Mouse (Mus musculus): Measurements from ENCODE around the gene March7. TPM values are rescaled to one million over a fixed set of nuclear protein-coding genes. Genes with fewer than 3 reads are reported as not detected.

March7 gene
- total and polyA plus RNA-seq, 3 experiments: 5.6 to 172 (median 140) TPM

DNA sequence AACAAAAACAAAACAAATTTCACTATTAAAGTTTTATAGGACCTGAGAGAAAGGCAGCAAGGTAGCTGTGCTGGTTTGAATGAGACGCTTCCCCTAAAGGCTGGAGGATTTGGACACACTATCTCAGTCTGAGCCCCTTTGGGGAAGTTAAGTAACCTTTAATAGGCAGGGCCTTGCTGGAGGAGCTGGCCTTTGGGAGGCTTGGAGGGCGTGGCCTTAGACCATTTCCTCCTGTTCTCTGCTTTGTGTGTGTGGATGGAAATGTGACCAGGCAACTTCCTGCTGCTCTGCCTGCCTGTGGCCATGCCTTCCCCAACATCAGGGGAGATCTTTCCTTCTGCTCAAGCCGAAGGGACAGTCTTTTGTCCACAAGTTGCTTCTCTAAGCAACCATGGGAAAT lies 88.6 kb downstream of the March7 start:
- no peak for DNase-seq (ENCODE audit: low spot score)
- no peak overlapping the region for H3K4me3 ChIP-seq (ENCODE audit: low read depth, low read length)
- H3K9me3 ChIP-seq (replicated peaks): no peaks in the 10 kb centered on the region
- H3K27me3 ChIP-seq (ENCODE audit: insufficient read depth, low read length): no peaks in the 10 kb centered on the region
- peak; percentile 57; the same call in 1 of the 2 replicates for ATAC-seq (ENCODE audit: extremely low read depth, insufficient number of reproducible peaks, low FRiP score, poor library complexity, severe bottlenecking)
- TF ChIP-seq POLR2AphosphoS5 (IDR thresholded peaks at IDR 0.05; ENCODE audit: insufficient replicate concordance, low read depth, low read length) (no peak), TAL1 (conservative IDR thresholded peaks at IDR 0.05; ENCODE audit: low read depth, low read length) (no peak), GATA1 (IDR thresholded peaks at IDR 0.05; ENCODE audit: borderline replicate concordance, low read length) (no peak), CTCF (IDR thresholded peaks at IDR 0.05; ENCODE audit: low read depth, low read length) (no peak), GATA2 (IDR thresholded peaks at IDR 0.05; ENCODE audit: borderline replicate concordance, low read depth, low read length) (no peak)
- peaks cover 3% of the 10 kb centered on the region for H3K4me1 ChIP-seq (ENCODE audit: insufficient read depth, low read depth, low read length)
- peaks cover 43% of the 10 kb centered on the region for H3K36me3 ChIP-seq (replicated peaks)

DNA sequence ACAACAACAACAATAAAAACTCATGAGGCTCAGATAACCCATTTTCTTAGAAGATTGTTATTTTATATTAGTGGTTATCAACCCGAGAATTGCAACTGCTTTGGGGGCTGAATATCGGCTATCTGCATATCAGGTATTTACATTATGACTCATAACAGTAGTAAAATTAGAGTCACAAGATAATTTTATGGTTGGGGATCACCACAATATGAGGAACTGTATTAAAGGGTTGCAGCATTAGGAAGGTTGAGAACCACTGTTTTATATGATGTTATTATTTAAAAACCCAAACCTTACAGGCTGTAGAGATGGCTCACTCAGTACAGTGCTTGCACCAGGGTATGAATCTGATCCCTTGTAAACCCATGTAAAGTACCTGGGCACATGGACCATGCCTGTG lies 89.6 kb downstream of the March7 start:
- TF ChIP-seq POLR2AphosphoS5 (IDR thresholded peaks at IDR 0.05; ENCODE audit: insufficient replicate concordance, low read depth, low read length) (no peak), GATA1 (IDR thresholded peaks at IDR 0.05; ENCODE audit: borderline replicate concordance, low read length) (no peak), CTCF (IDR thresholded peaks at IDR 0.05; ENCODE audit: low read depth, low read length) (no peak), TAL1 (conservative IDR thresholded peaks at IDR 0.05; ENCODE audit: low read depth, low read length) (no peak), GATA2 (IDR thresholded peaks at IDR 0.05; ENCODE audit: borderline replicate concordance, low read depth, low read length) (no peak)

More for the DNA sequence above, 89.6 kb downstream of the March7 start:
- Histone ChIP-seq H3K4me3 (ENCODE audit: low read depth, low read length) (no peak overlapping the region), H3K4me1 (ENCODE audit: insufficient read depth, low read depth, low read length) (peaks cover 3% of the 10 kb centered on the region), H3K27me3 (ENCODE audit: insufficient read depth, low read length) (no peaks in the 10 kb centered on the region), H3K9me3 (replicated peaks) (no peaks in the 10 kb centered on the region), H3K36me3 (replicated peaks) (peaks cover 46% of the 10 kb centered on the region)
- no peak for ATAC-seq (ENCODE audit: extremely low read depth, insufficient number of reproducible peaks, low FRiP score, poor library complexity, severe bottlenecking)
- no peak for DNase-seq (ENCODE audit: low spot score)

Other genes with a start within 250 kb of the March7 start
- gene Baz2b, start within 50 bp of the March7 start, total RNA-seq (2014; fragmentation: Nextera tagmentation): 99.7 and 104 TPM in 2 replicates
- 53.8 and 66.5 TPM in 2 replicates for gene Baz2b, start within 50 bp of the March7 start, total RNA-seq (2017)
- gene Baz2b, start within 50 bp of the March7 start, polyA plus RNA-seq (2012): 11.8 and 13.2 TPM in 2 replicates
- gene Cd302, start 74.6 kb downstream of the March7 start, total RNA-seq (2014; fragmentation: Nextera tagmentation): 0.53 TPM in 1 of 2 replicates, not detected in the other
- gene Cd302, start 74.6 kb downstream of the March7 start, total RNA-seq (2017): not detected in 2 replicates
- not detected in 2 replicates for gene Cd302, start 74.6 kb downstream of the March7 start, polyA plus RNA-seq (2012)
- 16.0 and 16.3 TPM in 2 replicates for gene Ly75, start 173.4 kb downstream of the March7 start, total RNA-seq (2014; fragmentation: Nextera tagmentation)
- gene Ly75, start 173.4 kb downstream of the March7 start, total RNA-seq (2017): 11.8 and 12.5 TPM in 2 replicates
- 0.15 and 0.19 TPM in 2 replicates for gene Ly75, start 173.4 kb downstream of the March7 start, polyA plus RNA-seq (2012)

Data from G1E (cell line).